Mouse (Mus musculus): ENCODE data around the gene Tiam2. TPM values are rescaled to one million over a fixed set of nuclear protein-coding genes. Genes with fewer than 3 reads are reported as not detected.

The Tiam2 gene
- total RNA-seq, 1 experiment, result 3.1 TPM

DNA sequence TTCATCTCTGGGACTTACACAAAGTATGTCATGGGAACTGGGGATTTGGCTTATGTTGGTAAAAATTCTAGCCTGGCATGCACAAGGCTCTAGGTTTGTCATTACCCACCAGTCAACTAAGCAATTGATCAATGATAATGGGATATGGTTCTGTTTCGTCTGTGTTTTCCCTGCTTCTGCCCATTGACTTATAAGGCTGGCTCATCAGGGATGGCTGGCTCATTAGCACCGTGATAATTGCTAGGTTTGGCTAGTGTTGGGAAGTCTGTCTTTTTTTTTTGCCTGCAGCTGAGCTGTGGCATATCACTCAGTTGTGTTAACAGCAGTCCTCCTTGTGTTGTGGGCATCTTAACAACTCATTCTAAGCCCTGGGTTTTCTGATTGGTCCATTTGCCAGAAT lies 36.8 kb downstream of the Tiam2 start:
- DNase-seq (ENCODE audit: low read depth, low spot score), result no peak
- Histone ChIP-seq H3K9ac (ENCODE audit: insufficient read depth, low read depth, low read length, poor library complexity, severe bottlenecking) (no peak overlapping the region), H3K4me1 (ENCODE audit: control insufficient read depth in 2 of 2, insufficient read depth in 2 of 2, low read length in 2 of 2, poor library complexity in 1 of 2) (no peaks in the 10 kb centered on the region; a peak in 1 of 4 replicates), H3K27ac (ENCODE audit: insufficient read depth, low read depth, low read length, poor library complexity, severe bottlenecking) (no peak overlapping the region), H3K36me3 (ENCODE audit: control insufficient read depth, insufficient read depth, low read length, poor library complexity, severe bottlenecking) (no peaks in the 10 kb centered on the region), H3K4me3 (ENCODE audit: insufficient read depth in 1 of 2, low read depth in 1 of 2, low read length in 2 of 2, poor library complexity in 1 of 2, severe bottlenecking in 1 of 2) (no peak overlapping the region), H3K9me3 (ENCODE audit: control insufficient read depth, insufficient read depth, low read depth, low read length) (no peaks in the 10 kb centered on the region)
- TF ChIP-seq ZC3H11A (IDR thresholded peaks at IDR 0.05; ENCODE audit: borderline replicate concordance, low read depth, low read length) (no peak), CHD2 (IDR thresholded peaks at IDR 0.05; ENCODE audit: low read depth, low read length) (no peak), HCFC1 (IDR thresholded peaks at IDR 0.05; ENCODE audit: borderline replicate concordance, insufficient read depth, low read length) (no peak), ZNF384 (IDR thresholded peaks at IDR 0.05; ENCODE audit: low read depth, low read length) (no peak)
- in situ Hi-C loops (cut with MboI; ENCODE audit: low sequenced_read_pairs in 2 of 2, unreplicated experiment in 2 of 2), result no loop called here

DNA sequence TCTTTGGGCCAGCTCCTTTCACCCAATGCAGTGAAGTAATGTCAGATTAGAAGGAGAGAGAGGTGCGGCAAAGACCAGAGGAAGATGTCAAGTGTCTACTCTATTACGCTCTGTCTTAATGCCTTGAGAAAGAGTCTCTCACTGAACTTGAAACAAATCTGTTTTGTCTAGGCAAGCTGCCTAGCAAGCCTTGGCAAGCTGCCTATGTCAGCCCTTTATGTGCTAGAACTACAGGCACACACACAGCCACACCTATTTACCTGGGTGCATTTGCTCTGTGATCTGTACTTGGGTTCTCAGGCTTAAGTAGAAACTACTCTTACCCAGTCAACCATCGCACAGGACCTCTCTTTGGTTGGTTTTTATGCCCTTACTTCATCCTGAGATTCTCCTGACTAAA lies 40.4 kb downstream of the Tiam2 start:
- H3K9me3 ChIP-seq (ENCODE audit: control insufficient read depth, insufficient read depth, low read depth, low read length), result no peaks in the 10 kb centered on the region
- H3K9ac ChIP-seq (ENCODE audit: insufficient read depth, low read depth, low read length, poor library complexity, severe bottlenecking), result no peak overlapping the region
- no peak overlapping the region for H3K4me3 ChIP-seq (ENCODE audit: insufficient read depth in 1 of 2, low read depth in 1 of 2, low read length in 2 of 2, poor library complexity in 1 of 2, severe bottlenecking in 1 of 2)
- no peaks in the 10 kb centered on the region for H3K4me1 ChIP-seq (ENCODE audit: control insufficient read depth in 2 of 2, insufficient read depth in 2 of 2, low read length in 2 of 2, poor library complexity in 1 of 2)
- TF ChIP-seq HCFC1 (IDR thresholded peaks at IDR 0.05; ENCODE audit: borderline replicate concordance, insufficient read depth, low read length) (no peak), ZNF384 (IDR thresholded peaks at IDR 0.05; ENCODE audit: low read depth, low read length) (no peak), MAFK (IDR thresholded peaks at IDR 0.05; ENCODE audit: insufficient read depth, low read depth, low read length) (no peak), ZC3H11A (IDR thresholded peaks at IDR 0.05; ENCODE audit: borderline replicate concordance, low read depth, low read length) (no peak), CHD2 (IDR thresholded peaks at IDR 0.05; ENCODE audit: low read depth, low read length) (no peak)
- no peak overlapping the region for H3K27ac ChIP-seq (ENCODE audit: insufficient read depth, low read depth, low read length, poor library complexity, severe bottlenecking)
- no peaks in the 10 kb centered on the region for H3K36me3 ChIP-seq (ENCODE audit: control insufficient read depth, insufficient read depth, low read length, poor library complexity, severe bottlenecking)
- in situ Hi-C loops (cut with MboI; ENCODE audit: low sequenced_read_pairs in 2 of 2, unreplicated experiment in 2 of 2), result no loop called here
- DNase-seq (ENCODE audit: low read depth, low spot score), result no peak

DNA sequence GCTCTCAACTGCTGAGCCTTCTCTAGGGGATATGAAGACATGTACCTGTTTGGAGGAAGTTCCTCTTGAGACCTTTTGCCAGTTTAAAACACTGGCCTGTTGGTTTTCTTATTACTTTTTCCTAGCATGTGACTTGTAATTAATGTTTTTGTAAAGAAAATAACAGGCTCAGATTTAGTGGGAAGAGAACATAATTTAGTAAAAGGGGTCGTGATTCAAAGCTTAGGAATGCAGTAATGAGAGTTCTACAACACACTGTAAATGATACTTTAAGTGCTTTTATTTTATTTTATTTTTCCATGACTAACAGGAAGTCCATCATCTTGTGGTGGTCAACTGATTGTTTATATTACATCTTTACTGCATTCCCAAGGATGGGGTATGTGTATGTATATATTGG lies 42.0 kb downstream of the Tiam2 start:
- DNase-seq (ENCODE audit: low read depth, low spot score), result no peak
- no peak overlapping the region for H3K9ac ChIP-seq (ENCODE audit: insufficient read depth, low read depth, low read length, poor library complexity, severe bottlenecking)
- H3K4me3 ChIP-seq (ENCODE audit: insufficient read depth in 1 of 2, low read depth in 1 of 2, low read length in 2 of 2, poor library complexity in 1 of 2, severe bottlenecking in 1 of 2), result no peak overlapping the region
- in situ Hi-C loops (cut with MboI; ENCODE audit: low sequenced_read_pairs in 2 of 2, unreplicated experiment in 2 of 2), result no loop called here
- no peaks in the 10 kb centered on the region for H3K9me3 ChIP-seq (ENCODE audit: control insufficient read depth, insufficient read depth, low read depth, low read length)
- no peaks in the 10 kb centered on the region for H3K36me3 ChIP-seq (ENCODE audit: control insufficient read depth, insufficient read depth, low read length, poor library complexity, severe bottlenecking)
- H3K4me1 ChIP-seq (ENCODE audit: control insufficient read depth in 2 of 2, insufficient read depth in 2 of 2, low read length in 2 of 2, poor library complexity in 1 of 2), result no peaks in the 10 kb centered on the region
- TF ChIP-seq HCFC1 (IDR thresholded peaks at IDR 0.05; ENCODE audit: borderline replicate concordance, insufficient read depth, low read length) (no peak), MAFK (IDR thresholded peaks at IDR 0.05; ENCODE audit: insufficient read depth, low read depth, low read length) (no peak), ZNF384 (IDR thresholded peaks at IDR 0.05; ENCODE audit: low read depth, low read length) (no peak), CHD2 (IDR thresholded peaks at IDR 0.05; ENCODE audit: low read depth, low read length) (no peak)
- H3K27ac ChIP-seq (ENCODE audit: insufficient read depth, low read depth, low read length, poor library complexity, severe bottlenecking), result no peak overlapping the region

DNA sequence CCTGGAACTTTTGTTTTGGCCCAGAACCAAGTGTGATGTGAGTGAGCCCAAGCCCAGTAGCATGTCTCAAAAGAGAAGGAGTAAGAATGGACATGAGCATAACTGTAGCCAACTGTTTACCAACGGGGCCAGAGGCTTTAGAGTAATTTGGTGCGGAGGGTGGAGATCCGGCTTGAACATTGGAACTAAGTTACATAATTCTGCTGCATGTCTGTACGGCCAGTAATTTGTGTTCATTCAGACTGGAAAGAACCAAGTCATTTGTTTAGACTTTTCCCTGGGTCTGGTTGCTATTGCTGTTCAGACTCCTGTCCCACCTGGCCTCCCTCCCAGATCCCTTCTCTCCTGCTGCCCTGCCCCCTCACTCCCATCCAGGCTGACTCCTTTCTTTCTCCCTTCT lies 43.3 kb downstream of the Tiam2 start:
- H3K27ac ChIP-seq (ENCODE audit: insufficient read depth, low read depth, low read length, poor library complexity, severe bottlenecking), result no peak overlapping the region
- no peaks in the 10 kb centered on the region for H3K36me3 ChIP-seq (ENCODE audit: control insufficient read depth, insufficient read depth, low read length, poor library complexity, severe bottlenecking)
- H3K9me3 ChIP-seq (ENCODE audit: control insufficient read depth, insufficient read depth, low read depth, low read length), result no peaks in the 10 kb centered on the region
- no peak for TF ChIP-seq HCFC1 (IDR thresholded peaks at IDR 0.05; ENCODE audit: borderline replicate concordance, insufficient read depth, low read length)
- no peak for TF ChIP-seq ZC3H11A (IDR thresholded peaks at IDR 0.05; ENCODE audit: borderline replicate concordance, low read depth, low read length)
- no peak overlapping the region for H3K4me3 ChIP-seq (ENCODE audit: insufficient read depth in 1 of 2, low read depth in 1 of 2, low read length in 2 of 2, poor library complexity in 1 of 2, severe bottlenecking in 1 of 2)
- in situ Hi-C loops (cut with MboI; ENCODE audit: low sequenced_read_pairs in 2 of 2, unreplicated experiment in 2 of 2), result no loop called here
- H3K9ac ChIP-seq (ENCODE audit: insufficient read depth, low read depth, low read length, poor library complexity, severe bottlenecking), result no peak overlapping the region
- no peak for DNase-seq (ENCODE audit: low read depth, low spot score)
- no peaks in the 10 kb centered on the region for H3K4me1 ChIP-seq (ENCODE audit: control insufficient read depth in 2 of 2, insufficient read depth in 2 of 2, low read length in 2 of 2, poor library complexity in 1 of 2)

DNA sequence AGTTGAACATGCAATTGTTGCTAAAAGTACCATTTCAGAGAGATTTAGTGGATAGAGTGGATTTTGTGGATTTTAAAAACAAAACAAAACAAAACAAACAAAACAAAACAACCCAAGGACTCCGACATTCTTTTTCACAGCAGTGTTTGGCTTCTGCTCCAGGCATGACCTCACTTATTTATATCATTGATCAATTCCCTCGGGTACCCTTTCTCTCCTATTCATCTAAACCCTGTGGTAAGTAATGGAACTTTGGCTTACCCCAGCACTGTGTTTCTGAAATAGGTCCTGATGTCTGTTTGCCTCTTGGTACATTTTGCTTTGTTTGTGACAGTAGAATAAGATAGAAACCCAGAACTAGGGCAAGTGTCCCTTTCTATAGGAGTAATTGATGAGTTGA lies 52.2 kb downstream of the Tiam2 start:
- TF ChIP-seq HCFC1 (IDR thresholded peaks at IDR 0.05; ENCODE audit: borderline replicate concordance, insufficient read depth, low read length) (no peak), ZNF384 (IDR thresholded peaks at IDR 0.05; ENCODE audit: low read depth, low read length) (no peak), MAFK (IDR thresholded peaks at IDR 0.05; ENCODE audit: insufficient read depth, low read depth, low read length) (no peak), ZC3H11A (IDR thresholded peaks at IDR 0.05; ENCODE audit: borderline replicate concordance, low read depth, low read length) (no peak), CHD2 (IDR thresholded peaks at IDR 0.05; ENCODE audit: low read depth, low read length) (no peak)
- Histone ChIP-seq H3K4me1 (ENCODE audit: control insufficient read depth in 2 of 2, insufficient read depth in 2 of 2, low read length in 2 of 2, poor library complexity in 1 of 2) (peaks cover 0 to 8% of the 10 kb centered on the region in 2 experiments; a peak in 2 of 4 replicates), H3K27ac (ENCODE audit: insufficient read depth, low read depth, low read length, poor library complexity, severe bottlenecking) (no peak overlapping the region), H3K4me3 (ENCODE audit: insufficient read depth in 1 of 2, low read depth in 1 of 2, low read length in 2 of 2, poor library complexity in 1 of 2, severe bottlenecking in 1 of 2) (no peak overlapping the region), H3K9ac (ENCODE audit: insufficient read depth, low read depth, low read length, poor library complexity, severe bottlenecking) (no peak overlapping the region), H3K36me3 (ENCODE audit: control insufficient read depth, insufficient read depth, low read length, poor library complexity, severe bottlenecking) (no peaks in the 10 kb centered on the region), H3K9me3 (ENCODE audit: control insufficient read depth, insufficient read depth, low read depth, low read length) (no peaks in the 10 kb centered on the region)
- in situ Hi-C loops (cut with MboI; ENCODE audit: low sequenced_read_pairs in 2 of 2, unreplicated experiment in 2 of 2), result no loop called here
- DNase-seq (ENCODE audit: low read depth, low spot score), result no peak

All from ES-E14 (cell line).